Mouse (Mus musculus): ENCODE results near the gene Cbfa2t2.

The Cbfa2t2 gene

DNA sequence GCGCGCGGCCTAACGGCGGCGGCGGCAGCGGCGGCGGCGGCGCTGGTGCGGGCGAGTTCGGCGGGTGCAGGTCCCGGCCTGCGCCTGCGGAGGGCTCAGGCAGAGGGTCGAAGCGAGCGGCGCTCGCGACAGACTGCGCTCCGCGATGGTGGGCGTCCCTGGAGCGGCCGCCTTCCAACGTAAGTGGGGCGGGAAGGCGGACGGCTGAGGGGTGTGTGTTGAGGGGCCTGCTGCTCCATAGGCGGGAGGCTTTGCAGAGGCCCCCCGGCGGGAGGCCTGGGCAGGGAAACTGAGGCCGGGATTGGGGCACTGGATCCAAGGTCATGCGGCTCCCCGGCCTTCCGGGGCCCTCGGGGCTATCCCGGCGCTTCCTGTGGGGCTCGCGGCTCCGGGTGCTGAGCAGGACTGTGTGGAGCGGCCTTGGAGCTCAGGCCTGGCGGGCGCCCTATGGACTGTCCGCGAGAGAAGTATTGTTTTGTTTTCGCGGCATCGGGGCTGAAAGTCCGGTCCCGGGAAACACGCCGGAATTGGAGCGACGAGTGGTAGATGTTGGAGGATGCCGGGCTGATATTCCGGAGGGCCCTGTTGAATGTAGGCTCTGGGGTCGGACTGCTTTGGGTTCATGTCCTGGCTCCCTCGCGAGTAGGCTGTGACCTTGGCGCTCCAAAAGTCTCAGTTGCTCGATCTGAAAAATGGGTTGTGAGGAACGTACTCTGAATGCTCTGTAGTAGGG, at the start of gene Cbfa2t2:
Gene Cbfa2t2, plus strand, starts transcription at position 24 of the 733 bp plus-strand sequence.
- DNase-seq = no peak

DNA sequence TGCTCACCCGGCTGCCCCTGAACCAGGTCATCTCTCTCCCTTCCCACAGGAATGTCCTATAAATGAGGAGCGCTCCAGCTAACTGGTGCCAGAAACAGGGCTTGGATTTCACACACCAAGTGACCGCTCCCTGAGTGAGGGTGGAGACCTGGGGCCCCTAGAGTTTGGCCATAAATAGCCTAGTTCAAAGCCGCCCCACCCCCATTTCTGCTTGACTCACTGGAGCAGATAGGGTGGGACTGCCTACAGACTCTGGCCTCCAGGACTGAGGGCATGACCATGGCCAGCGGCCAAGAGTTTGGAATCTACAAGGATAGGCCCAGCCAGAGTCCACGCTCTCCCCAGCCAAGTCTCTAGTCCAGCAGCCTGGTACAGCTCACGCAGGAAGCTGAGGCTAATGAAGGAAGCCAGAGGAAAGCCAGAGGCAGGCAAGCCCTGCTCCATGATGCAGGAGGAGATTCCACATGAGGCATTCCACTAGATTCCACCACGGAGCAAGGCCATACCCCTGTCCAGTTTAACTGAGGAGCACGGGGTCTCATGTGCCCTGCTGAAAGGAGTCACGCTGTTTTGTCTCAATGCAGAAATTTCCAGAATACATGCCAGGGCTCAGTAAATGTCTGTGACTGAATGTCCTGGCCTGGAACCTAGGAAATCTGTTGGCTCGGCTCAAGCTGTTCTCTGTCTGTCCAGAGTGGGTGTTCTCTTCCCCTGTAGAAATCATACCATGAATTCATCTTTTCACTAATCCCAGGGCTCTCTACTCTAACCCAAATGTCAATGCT, 45.9 kb upstream of the Cbfa2t2 start:
- no peak for DNase-seq

DNA sequence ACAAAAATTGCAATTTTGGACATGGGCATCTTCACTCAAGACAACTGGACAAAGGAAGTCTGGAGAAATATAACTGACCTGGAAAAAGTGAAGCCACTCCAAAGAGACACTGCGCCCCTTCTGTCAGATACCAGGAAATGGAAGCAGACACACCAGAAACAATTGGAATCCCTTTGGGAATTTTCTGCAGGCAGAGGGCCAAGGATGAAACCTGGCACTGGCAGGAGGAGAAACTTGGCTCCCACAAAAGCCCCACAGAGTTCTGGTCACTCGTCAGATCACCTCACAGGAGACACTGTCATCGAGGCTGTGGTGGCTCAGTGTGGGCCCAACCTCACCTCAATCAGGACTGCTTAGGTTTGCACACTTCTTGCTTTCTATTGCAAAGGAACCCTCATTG, 41.7 kb upstream of the Cbfa2t2 start:
- DNase-seq = no peak

DNA sequence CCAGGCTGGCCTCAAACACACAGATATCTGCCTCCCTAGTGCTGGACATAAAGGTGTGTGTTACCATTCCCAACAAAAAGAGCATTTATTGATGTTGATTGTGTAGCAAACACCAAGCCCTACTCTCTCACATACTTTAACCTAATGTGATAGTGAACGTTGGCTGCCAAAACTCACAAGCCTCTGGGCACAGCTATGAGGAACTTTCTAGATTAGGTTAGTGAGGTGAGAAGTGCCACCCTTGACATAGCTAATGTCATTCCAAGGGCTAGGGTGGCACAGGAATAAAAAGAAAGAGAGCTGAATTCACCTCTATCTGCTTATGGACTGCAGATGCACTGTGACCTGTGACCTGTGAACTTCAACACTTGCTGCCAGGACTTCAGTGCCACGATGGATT, 39.8 kb upstream of the Cbfa2t2 start:
- DNase-seq = no peak

DNA sequence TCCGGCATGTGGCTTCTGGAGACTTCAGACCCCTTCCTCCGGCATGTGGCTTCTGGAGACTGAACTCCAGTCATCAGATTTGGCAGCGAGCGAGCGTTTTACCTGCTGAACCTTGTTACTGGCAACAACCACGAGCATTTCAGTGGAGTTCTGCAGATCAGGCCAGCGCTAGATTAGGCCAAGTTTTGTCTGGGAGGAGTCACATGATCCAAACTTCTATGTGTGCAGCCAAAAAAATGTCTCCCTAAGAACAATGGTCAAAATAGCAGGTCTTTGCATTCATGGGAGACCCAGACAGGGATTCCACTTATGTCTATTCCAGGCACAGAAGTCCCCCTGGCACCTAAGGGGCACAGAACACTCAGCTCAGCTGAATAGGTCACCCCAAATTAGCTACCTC, 38.0 kb upstream of the Cbfa2t2 start:
- DNase-seq = no peak

DNA sequence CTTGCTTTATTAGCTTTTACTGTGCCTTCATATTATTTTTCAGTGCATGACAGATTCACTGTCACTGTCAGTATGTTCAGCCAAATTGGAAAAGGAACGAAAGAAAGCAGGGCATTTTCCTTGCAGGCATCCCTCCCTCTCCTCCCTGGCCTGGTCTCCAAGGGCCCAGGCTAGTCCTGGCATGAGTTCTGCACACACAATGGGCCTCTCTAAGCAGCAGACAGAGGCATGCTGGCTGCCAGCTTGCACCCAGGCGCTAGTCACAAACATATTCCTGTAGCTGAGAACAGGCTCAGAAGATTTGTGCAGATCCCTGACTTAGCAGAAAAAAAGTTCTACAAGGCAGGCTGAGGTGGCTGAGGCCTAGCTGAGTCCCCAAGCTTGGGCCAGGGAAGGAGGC, 37.0 kb upstream of the Cbfa2t2 start:
- DNase-seq = no peak

DNA sequence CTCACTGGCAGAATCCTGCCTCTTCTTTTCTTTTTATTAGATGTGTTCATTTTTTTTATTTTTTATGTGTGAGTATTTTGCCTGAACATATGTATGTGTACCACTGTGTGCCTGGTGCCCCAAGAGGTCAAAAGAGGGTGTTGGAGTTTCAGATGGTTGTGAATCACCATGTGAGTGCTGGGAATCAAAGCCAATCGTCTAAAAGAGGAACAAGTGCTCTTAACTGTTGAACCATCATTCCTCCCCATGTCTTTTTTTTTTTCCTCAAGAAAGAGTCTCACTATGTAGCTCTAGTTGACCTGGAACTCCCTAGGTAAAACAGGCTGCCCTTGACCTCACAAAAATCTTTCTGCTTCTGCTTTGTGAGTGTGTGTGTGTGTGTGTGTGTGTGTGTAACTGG, 34.3 kb upstream of the Cbfa2t2 start:
- DNase-seq = no peak

DNA sequence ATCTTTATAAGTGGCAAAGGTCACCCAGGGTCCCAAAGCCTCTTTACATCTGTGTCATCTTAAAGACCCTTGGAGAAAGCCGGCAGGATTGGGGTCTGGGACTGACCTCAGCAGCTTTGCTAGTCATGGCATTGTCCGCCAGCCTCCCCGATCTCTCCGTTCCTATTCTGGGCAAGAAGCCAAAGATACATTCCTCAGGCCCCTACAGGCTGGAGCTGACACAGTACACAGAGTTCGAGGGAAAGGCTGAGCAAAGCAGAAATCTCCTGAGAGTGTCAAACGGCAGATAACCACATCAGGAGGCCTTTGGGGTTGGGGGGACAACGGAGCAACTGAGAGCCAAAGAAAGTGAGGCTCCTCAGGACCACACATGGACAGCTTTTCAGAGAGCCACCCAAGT, 33.5 kb upstream of the Cbfa2t2 start:
- no peak for DNase-seq

DNA sequence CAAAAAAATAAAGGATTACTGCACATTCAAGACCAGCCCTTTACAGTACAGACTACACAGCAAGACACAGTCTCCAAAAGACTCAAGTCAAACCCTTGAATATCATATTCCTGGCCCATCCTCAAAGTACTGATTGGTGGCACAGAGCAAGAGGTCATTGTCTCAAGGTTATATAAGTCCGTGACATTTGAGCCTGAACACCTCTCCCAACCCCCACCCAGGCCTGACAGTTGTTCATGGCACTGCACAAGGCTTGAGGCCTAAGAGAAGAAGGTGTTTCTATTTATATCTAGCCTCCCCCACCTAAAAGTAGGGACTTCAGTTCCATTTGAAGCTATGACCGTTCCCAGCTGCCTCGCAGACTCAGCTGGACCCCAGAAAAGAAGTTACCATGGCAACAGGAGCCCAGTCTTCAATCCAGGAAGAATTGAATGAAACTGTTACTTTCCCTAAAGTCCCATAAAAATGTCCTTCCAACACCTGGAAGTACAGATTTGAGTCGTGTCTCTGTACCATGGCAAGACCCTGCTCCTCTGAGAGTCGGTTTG, 30.8 kb upstream of the Cbfa2t2 start:
- no peak for DNase-seq

DNA sequence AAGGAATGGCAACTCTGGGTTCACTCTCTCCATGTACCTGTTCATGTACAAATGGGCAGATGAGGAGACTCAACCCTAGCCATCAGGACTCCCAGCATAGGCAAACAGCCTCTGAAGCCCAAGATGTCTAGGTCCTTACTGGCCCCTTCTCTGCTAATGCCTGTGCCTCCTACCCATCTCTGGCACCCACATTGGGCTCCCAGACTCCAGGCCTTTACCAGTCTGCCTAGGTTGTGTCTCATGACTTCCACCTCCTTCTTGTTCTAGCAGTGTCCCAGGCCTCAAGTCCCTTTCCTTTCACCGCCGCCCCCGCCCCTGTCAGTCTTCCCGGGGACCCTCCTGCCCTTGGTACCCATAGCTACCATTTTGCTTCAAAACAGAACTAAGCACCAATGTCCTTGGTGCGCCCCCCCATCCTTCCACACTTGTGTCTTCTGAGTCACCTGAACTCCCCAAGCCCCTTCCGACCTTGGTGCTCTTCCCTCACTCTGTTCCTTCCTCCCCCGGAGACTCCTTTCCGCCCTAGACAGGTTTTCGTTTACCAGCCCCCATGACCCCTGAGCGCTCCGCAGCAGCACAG, 29.1 kb upstream of the Cbfa2t2 start:
- DNase-seq = no peak

DNA sequence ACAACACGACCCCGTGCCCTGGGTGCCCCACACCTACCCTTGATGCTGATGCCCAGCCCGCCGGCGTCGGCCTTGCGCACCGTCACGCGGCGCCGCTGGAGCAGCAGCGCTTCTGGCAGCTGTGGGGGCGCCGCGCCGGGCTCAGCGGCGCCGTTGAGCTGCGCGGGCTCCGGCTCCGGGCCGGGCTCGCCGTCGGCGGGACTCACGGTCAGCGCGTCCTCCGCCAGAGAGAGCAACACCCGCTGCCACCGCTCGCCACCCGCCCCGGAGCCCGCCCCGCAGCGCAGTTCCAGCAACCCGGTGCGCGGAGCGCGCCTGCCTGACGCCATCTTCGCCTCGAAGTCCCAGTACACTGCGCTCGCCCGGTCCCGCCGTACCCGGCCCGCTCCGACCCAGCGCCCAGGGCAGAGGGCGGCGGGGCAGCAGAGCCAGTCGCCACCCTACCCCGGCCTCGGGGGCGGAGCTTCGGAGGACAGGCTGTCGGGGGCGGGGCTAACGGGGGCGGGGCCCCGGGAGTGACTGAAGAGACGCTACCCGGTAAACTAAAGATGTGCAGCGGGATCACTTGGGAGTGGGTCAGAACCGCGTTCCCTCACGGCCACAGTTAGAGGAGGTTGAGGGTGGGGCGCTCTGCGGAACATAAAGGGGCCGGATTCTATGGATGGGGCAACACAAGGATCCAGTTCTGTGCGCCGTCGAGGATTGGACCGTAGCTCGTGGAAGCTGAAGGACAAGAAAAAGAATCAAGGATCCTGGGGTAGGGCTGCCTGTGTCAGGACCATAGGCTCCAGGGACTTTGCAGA, 28.4 kb upstream of the Cbfa2t2 start, which contains the start of gene Snta1:
Gene Snta1, minus strand, starts transcription at position 457 of the 803 bp plus-strand sequence.
- peak; percentile 73 for DNase-seq

DNA sequence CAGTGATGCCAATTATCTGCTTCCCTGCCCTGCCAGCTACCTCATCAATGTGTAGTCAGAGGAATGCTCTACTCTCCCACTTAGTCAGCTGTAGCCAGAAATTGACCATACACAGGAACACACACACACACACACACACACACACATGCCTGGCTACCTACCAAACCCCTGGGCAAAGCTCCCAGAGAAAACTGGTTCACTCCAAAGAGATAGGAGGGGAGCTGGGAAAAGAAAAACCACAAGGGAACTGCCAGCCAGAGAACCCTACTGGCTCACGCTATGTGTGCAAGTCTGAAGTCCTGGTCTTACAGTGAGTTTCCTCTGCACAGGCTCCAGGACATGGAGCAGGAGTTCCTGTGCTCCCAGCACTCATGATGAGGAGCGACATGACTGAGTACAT, 25.9 kb upstream of the Cbfa2t2 start:
- DNase-seq = no peak

DNA sequence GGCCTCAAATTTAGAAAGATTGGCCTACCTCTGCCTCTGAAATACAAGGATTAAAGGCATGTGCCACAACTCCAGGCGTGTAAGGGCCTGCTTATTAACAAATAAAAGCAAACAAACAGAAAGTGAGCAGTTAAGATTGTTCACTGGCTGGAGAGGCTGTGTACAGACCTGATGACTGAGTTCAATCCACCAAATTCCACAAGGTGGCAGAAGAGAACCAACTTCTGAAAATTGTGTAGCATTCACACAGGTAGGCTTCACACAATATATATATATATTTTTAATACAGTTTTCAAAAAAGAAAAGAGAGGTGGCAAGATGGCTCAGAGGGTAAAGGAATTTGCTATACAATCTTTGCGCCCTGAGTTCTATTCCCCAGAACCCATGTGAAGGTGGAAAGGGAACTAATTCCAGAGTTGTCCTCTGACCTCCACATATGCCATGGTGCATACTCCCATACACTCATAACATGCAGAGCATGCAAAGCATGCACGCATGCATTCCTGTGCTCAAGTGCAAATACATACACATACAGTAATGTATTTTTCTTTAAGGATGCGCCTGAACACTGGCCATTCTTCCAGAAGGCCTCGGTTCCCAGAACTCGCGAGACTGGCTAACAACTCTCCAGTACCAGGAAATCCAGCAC, 24.1 kb upstream of the Cbfa2t2 start:
- DNase-seq = peak; percentile 55

DNA sequence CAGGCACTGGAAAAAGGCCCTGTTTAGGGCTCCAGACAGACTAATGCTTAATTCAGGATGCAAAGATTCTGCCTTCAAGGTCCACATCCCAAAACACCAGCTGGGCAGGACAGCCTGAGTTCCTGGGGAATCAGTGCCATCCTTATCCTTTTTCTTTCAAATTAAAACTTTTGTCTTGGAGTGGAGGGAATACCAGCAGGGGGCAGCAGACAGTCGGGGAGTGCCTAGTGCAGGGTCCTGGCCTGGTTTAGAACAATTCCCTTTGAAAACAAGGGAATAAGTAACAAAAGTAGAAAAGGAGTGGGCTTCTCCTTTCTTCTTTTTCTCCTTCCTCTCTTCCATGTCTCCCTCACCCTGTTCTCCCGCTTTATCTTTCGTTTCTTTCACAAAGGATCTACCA, 19.2 kb upstream of the Cbfa2t2 start:
- peak; percentile 80 for DNase-seq

DNA sequence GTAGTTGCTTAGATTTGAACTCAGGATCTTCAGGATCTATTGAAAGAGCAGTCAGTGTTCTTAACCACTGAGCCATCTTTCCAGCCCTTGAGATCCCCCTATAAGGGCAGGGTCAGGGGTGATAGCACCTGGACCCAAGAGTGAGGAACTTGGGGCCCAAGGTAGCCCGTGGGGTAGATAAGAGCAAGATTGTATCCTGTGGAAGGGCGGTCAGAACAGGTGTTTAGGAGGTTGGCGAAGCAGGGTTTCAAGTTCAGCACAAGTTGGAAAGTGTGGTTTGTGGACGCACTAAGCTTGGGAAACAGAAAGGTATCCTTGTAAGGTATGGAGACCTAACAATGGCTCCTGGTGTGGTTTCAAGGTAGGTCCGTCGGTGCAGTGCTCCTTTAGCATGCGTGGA, 18.3 kb upstream of the Cbfa2t2 start:
- no peak for DNase-seq

DNA sequence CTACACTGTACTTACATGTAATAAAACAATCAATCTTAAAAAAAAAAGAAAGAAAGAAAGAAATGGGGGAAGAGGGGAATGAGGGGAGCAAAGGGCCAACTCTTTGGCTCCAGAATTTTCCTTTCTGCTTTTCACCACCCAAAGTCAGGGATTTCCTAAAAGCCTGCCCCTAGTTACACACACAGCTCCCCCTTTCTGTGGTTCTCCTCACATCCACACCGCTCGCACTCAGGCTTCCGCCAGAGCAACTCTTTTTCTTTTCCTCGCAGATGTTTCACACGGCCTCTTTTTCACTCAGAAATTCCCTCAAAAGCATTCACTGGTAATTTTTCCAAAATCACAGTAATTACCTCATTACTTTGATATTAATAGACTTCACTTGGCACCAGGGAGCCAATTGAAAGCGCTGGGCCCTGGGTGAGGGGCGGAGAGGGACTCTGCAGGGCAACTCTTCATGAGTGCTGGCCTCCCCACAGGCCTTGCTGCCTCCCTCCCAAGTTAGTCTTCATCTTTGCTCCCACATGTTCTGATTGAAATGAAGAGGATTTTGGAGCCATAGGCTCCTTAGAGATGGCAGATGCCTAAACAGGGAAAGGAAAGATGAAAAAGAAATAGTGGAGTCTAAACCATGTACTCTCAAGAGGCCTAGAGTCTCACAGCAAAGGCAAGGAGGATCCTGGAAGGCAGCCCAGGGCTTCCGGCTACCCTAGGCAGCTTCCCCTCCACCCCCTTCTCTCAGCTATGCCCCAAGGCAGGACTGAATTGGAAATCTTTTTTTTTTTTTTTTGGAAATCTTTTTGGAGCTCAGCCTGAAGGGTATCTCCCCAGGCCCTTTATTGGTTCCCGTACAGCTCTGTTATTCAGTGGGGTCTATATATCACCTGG, 16.4 kb upstream of the Cbfa2t2 start:
- DNase-seq = no peak

DNA sequence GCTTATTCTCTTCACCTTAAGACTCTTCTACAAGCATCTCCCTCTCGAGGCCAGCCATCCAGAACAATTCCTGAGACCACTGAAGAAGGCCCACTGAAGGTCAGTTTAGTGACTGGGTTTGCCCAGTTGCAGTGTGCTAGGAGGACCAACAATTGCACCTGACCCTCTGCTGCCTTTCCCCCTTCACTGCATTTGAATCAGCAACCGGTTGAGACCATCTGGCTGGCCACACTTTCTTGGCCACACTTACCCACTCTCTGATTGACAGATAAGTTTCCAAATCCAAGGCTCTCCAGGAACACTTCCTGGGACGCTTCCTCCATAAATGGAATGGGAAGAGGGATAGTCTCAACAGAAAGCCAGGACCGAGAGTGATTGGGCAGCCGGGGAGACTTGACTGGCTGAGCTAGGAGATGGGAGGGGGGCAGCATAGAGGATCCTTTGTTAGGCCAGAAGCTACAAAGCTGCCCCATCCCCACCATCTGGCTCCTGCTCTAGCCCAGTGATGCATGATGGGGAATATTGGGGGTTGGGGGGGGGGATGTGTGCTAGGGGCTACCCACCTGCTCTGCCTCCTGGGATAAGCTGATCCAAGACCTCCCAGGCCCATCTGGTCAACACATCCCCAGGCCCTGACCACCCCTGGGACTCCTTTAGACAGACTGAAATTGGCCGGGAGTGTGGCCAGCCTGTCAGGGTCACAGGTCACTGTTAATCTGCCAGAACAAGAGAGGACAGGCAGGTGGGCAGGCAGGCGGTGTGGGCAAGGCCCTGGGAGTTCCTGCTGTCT, 15.1 kb upstream of the Cbfa2t2 start:
- no peak for DNase-seq

DNA sequence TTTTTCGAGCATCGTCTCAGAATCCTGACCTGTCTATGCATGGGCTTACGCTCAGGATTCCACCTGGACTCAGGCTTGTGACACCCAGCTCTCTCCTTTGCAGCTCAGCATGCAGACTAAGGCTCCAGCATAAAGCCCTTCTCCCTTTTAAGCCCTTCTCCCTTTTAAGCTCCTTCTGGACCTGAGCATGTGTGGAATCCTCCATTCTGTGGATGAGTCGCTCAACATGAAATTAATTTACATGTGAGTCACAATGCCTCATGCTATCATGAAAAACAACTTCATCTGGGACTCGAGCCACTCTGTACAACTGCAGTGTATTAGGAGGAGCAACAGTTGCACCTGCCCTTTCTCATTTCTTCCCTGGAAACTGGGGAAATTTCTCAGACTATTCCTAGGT, 14.1 kb upstream of the Cbfa2t2 start:
- DNase-seq = no peak

DNA sequence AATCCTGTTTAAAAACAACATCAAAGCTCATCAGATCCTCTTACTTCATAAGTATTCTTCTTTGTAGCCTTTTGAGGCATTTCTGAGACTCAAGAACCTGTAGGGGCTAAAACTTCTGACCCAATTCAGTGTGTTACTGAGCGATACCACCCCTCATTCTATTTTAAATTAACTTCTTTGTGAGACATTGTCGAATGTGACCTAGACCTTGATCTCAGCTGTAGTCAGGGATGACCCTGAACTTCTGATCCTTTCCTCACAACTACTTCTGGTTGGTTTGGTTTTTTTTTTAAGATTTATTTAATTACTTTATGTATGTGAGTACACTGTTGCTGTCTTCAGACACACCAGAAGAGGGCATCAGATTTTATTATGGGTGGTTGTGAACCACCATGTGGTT, 12.7 kb upstream of the Cbfa2t2 start:
- no peak for DNase-seq

DNA sequence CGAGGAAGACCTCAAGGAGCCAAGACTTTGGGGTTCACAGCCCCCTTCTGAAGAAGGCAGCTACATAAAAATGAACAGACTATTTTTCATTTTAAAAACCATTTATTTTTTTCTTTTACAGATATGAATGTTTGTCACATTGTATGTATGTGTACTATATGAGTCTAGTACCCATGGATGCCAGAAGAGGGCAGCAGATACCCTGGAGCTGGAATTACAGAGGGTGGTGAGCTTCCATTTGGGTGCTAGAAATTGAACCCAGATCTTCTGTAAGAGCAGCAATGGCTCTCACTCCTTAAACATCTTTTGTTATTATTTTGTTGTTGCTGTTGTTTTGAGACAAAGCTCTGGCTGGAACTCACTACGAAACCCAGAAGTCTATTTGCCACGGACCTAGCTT, 10.8 kb upstream of the Cbfa2t2 start:
- no peak for DNase-seq
